Mouse (Mus musculus): ENCODE measurements around the gene Spag9.

Spag9 gene

GRCm38 (mm10) chr11:94134076-94134838, 138.4 kb downstream of the Spag9 start:
- DNase-seq, result peak; percentile 89 to 95

- DNase-seq, result peak in 1 of 2 experiments; percentile 37
Observed at GRCm38 (mm10) chr11:94135581-94136001, 139.7 kb downstream of the Spag9 start.

GRCm38 (mm10) chr11:94136656-94137055, 140.8 kb downstream of the Spag9 start:
- DNase-seq, result peak; percentile 51 to 61

GRCm38 (mm10) chr11:94137326-94138061, 141.6 kb downstream of the Spag9 start:
- peak; percentile 34 to 57 for DNase-seq

DNA sequence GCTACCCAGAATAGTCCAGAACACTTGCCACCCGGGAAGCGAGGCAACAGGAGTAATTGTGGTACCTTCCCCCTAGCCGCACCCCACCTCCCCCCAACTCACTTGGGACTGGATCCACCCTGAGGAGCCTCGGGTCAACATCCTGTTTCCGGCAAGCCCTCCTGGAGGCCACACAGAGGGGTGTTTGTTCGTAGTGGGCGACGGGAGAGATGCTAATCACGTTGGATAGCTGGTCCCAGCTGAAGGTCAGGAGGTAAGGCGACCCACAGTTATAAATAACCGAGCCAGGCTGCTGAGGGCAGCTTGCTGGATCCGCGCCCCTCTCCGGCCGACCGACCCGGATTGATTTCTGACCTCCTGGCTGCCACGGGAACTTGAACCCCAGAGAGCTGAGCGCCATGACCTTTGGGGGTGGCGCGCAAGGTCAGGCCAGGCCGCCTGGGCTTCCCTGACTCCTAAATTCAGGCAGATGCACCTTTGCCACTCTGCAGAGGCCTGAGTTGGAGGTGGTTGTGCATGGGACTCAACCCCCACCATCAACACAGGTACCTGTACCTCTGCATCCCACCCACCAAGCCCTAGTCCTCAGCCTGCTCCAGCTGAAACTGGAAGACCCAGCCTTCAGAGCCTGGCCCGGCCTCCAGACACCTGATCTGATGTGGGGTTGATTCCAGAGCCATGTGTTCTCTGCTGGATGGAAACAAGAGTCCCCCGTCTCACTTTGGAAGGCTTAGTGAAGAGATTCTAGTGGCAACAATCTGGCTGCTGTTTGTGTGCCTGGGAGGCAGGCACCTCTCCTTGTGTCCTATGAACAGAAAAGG, 142.7 kb downstream of the Spag9 start:
- DNase-seq, result peak in 1 of 2 experiments; percentile 45

- DNase-seq, result no peak
Observed at GRCm38 (mm10) chr11:94139232-94139620, 143.3 kb downstream of the Spag9 start.

- no peak for DNase-seq
Observed at GRCm38 (mm10) chr11:94140540-94140939, 144.6 kb downstream of the Spag9 start.

DNA sequence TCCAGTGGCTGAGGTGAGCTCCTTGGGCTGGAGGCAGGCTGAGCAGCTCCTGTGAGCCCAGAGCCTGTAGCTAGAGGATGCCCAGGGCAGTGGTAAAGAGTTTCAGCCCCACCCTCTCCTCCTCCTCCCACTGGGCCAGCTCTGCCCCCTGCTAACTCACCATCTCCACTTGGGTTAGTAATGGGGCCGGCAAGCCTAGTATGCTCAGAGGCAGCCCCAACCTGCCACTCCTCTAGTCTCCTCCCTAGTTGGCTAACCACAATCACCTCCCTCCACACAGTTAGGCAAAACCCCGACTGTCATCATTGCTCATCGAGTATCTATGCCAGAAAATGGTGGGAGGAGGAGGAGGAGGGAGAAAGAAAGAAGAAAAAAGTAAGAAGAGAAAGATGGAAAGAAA, 145.7 kb downstream of the Spag9 start:
- no peak for DNase-seq

GRCm38 (mm10) chr11:94143336-94143735, 147.4 kb downstream of the Spag9 start:
- no peak for DNase-seq

- peak; percentile 91 to 95 for DNase-seq
Observed at GRCm38 (mm10) chr11:94144771-94145539, 149.1 kb downstream of the Spag9 start.

GRCm38 (mm10) chr11:94146049-94146605, 150.2 kb downstream of the Spag9 start:
- no peak for DNase-seq

DNA sequence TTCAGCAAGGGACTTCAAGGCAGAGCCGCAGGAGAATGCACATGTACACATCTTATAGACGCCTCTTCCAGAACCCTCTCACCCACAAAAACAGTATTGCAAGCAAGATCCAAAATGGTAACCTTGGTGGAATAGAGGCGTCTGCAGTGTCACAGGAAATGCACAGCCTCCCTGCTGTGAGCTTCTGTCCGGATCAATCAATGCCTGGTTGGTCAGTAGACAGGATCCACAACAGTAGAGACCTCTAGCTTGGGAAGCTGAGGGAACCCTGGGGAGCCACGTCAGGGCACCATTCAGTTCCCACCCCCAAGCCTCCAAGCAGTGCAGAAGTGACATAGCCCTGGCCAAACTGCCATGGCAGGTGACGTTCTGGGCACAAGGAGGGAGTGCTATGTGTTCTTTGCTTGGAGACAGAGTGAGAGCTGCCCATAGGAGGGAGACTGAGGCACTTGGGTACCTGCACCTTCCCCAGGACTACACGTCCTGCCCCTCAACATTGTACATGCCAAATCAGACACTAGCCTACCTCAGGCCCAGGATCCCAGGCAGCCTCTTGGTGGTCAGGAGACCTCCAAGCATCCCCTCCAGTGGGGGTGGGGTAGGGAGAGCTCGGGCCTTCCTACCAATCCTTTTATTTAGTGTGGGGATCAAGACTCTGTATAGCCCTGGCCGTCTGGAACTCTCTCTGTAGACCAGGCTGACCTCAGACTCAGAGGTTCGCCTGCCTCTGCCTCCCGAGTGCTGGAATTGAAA, 151.0 kb downstream of the Spag9 start:
- no peak for DNase-seq

GRCm38 (mm10) chr11:94148105-94148696, 152.3 kb downstream of the Spag9 start:
- no peak for DNase-seq

- peak; percentile 33 to 51 for DNase-seq
Observed at GRCm38 (mm10) chr11:94148931-94149491, 153.1 kb downstream of the Spag9 start.

DNA sequence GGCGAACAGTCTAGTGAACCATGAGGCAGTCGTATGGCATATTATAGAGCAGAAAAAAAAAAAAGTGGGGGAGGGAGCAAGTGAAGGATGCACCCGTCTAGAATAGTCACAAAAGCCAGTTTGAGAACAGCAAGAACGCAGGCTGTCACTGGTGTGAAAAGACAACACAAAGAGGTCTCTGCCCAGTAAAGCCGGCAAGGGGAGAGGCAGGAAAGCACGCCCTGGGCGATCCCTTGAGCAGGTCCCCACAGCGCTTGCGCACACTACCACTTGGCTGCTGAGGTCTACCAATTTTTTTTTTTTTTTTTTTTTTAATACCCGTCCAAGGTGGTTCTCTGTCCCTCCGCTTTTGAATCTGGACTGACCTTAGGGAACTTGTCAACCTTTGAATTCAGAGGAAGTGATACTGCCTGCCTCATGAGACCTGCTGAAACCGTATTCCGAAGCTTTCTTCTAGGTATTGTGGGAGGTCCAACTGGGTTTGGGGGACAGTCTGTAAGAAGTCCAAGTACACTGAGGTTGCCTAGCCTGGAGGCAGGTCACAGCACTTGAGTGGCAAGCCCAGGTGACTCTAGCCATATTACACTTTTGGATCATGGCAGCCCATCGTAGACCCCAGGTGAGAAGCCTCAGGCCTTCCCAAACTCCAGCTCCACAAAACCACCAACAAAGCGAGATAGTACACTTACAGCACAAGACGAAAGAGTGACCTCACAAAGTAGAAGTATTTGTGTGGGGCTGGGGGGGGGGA, 153.8 kb downstream of the Spag9 start:
- peak; percentile 51 to 71 for DNase-seq

DNA sequence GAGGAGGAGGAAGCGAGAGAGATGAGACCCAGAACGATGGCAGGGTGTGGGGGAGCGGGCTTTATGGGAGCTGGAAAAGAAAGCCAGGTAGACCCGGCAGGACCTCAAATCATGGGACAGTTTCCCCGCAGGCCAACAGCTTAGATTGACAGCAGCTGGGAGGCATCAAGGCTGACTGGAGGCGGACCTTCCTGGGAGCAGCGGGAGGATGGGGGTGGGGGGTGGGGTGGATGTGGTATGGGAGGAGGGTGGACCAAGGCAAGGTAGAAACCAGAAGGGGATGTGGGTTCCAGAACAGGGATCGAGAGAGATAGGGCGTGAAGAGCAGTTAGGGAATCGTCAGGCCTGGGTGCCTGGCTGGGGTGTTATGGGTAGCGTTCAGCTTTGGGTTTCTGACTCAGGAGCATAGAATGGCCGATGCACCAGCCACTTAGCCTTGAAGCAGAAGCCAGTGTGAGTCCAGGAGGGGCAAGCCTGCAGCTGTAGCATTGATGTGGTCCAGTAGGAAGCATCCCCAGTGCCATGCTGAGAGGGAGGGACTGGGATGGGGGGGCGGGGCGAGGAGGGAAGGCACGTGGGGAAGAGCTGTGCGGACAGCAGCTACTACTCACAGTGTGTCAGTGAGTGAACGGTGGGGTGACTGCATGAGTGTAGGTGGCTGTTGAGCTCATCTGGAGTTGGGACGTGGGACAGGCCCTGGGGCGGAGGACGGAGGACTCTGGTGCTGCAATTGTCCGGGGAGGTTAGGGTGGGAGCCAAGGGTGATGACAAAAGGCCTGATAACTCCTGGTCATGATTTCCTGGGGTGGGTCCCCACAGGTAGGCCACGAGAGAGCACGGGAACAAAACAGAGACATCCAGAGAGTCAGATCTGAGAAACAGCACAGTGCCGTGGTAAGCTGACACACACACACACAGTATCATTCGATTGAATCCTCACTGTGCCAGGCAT, 154.9 kb downstream of the Spag9 start:
- DNase-seq, result no peak

GRCm38 (mm10) chr11:94154201-94154600, 158.3 kb downstream of the Spag9 start:
- no peak for DNase-seq

DNA sequence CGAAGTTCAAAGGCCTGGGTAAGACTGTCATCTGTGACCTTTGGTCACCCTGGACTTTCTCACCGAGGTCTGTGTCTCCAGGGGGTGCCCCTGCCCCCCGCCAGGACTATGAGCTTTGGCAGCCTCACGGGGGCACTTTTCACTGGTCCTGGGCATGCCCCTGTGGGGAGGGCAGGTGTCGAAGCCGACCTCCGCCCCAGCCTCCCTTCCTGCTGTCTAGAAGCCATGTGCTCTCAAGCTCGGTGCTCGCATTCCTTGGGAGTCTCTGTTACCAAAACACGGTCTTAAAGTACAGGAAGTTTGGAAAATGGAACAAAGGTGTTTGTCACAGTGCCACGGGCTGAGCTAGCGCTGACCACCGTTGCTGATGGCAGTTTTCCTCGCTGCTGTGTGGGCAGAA, 162.6 kb downstream of the Spag9 start:
- peak; percentile 40 to 63 for DNase-seq

Data from lung, adult 18-20 months (tissue).